Mouse (Mus musculus) embryonic facial prominence, embryonic 11.5 days (tissue): ENCODE data around the gene Egflam. TPM values are rescaled to one million over a fixed set of nuclear protein-coding genes. Genes with fewer than 3 reads are reported as not detected.

Source experiments
- ATAC-seq: fragments of 200-750 bp; cut with Nextera tagmentation; replicated peaks from 2 replicates; pipeline ENCODE4 v1.8.0; 2017; ENCODE audit warnings: low read depth; ENCODE audit not compliant: insufficient number of reproducible peaks, low FRiP score, low TSS enrichment
- DNase-seq: peaks from one replicate; pipeline ENCODE4 v3.0.0-alpha.2; 2015; ENCODE audit warnings: low spot score
- H3K27ac ChIP-seq: fragments of 300-500 bp; sonication (generic); replicated peaks from 2 replicates; pipeline ENCODE4 v1.5.1; 2014; ENCODE audit warnings: mild to moderate bottlenecking, low read depth, low read length, control low read depth
- H3K27me3 ChIP-seq: fragments of 300-500 bp; sonication (generic); 2 replicates; pipeline ENCODE4 v1.6.1; 2014; ENCODE audit warnings: mild to moderate bottlenecking, low read length, moderate library complexity, mixed read lengths; ENCODE audit not compliant: control insufficient read depth, insufficient read depth
- H3K36me3 ChIP-seq: fragments of 300-500 bp; sonication (generic); replicated peaks from 2 replicates; pipeline ENCODE4 v1.6.1; 2014; ENCODE audit warnings: low read depth, mild to moderate bottlenecking, low read length, moderate library complexity, mixed read lengths; ENCODE audit not compliant: control insufficient read depth, insufficient read depth
- H3K4me1 ChIP-seq: fragments of 300-500 bp; sonication (generic); 2 replicates; pipeline ENCODE4 v1.6.1; 2014; ENCODE audit warnings: low read length, mixed read lengths; ENCODE audit not compliant: control insufficient read depth, insufficient read depth
- H3K4me2 ChIP-seq: fragments of 300-500 bp; sonication (generic); 2 replicates; pipeline ENCODE4 v1.6.1; 2014; ENCODE audit warnings: low read depth, mild to moderate bottlenecking, control low read depth, low read length, moderate library complexity
- H3K4me3 ChIP-seq: fragments of 300-500 bp; sonication (generic); 2 replicates; pipeline ENCODE4 v1.5.1; 2014; ENCODE audit warnings: low read depth, low read length, control low read depth
- H3K9ac ChIP-seq: fragments of 300-500 bp; sonication (generic); replicated peaks from 2 replicates; pipeline ENCODE4 v1.6.1; 2014; ENCODE audit warnings: mild to moderate bottlenecking, control low read depth, low read length
- H3K9me3 ChIP-seq: fragments of 300-500 bp; sonication (generic); replicated peaks from 2 replicates; pipeline ENCODE4 v1.6.1; 2016; ENCODE audit warnings: mild to moderate bottlenecking, low read length, inconsistent platforms, mixed read lengths; ENCODE audit not compliant: control insufficient read depth
- WGBS: fragments of 180-500 bp; shearing (Covaris S2); extraction: QIAGEN DNeasy Blood & Tissue Kit; methylation state at CpG from one replicate; pipeline ENCODE4 v1.1.7; 2014; 5-methylcytosine and 5-hydroxymethylcytosine counted together
- polyA plus RNA-seq: library from polyadenylated mRNA; unstranded; fragments of >200 nt; fragmentation: Nextera tagmentation; extraction: Ambion mirVana; gene quantifications from 2 replicates; pipeline ENCODE4 v1.2.1, GENCODE M21; 2014

The Egflam gene
- polyA plus RNA-seq, 1 experiment from 2014 or later: 13.0 TPM

GRCm38 (mm10) chr15:7252106-7252636 lies 146.0 kb downstream of the Egflam start:
- H3K27me3 ChIP-seq: no peaks in the 10 kb centered on the region
- ATAC-seq (no peak), DNase-seq (no peak)
- no peak overlapping the region for H3K9ac ChIP-seq
- no peaks in the 10 kb centered on the region for H3K4me1 ChIP-seq
- WGBS: 80% methylated on average over 12 of the region's 12 CpGs
- H3K27ac ChIP-seq: no peak overlapping the region
- no peaks in the 10 kb centered on the region for H3K36me3 ChIP-seq
- H3K9me3 ChIP-seq: no peaks in the 10 kb centered on the region
- H3K4me2 ChIP-seq: no peak overlapping the region
- H3K4me3 ChIP-seq: no peak overlapping the region

- ATAC-seq (no peak), DNase-seq (no peak)
- H3K27me3 ChIP-seq: no peaks in the 10 kb centered on the region
- no peaks in the 10 kb centered on the region for H3K4me1 ChIP-seq
- 96% methylated on average over 9 of the region's 9 CpGs for WGBS
- no peaks in the 10 kb centered on the region for H3K36me3 ChIP-seq
- no peak overlapping the region for H3K27ac ChIP-seq
- no peak overlapping the region for H3K4me2 ChIP-seq
- H3K4me3 ChIP-seq: no peak overlapping the region
- H3K9ac ChIP-seq: no peak overlapping the region
- no peaks in the 10 kb centered on the region for H3K9me3 ChIP-seq
Observed at GRCm38 (mm10) chr15:7251042-7251441, 147.2 kb downstream of the Egflam start.

- no peaks in the 10 kb centered on the region for H3K36me3 ChIP-seq
- H3K4me1 ChIP-seq: no peaks in the 10 kb centered on the region
- ATAC-seq (no peak), DNase-seq (no peak)
- H3K4me2 ChIP-seq: no peak overlapping the region
- H3K9ac ChIP-seq: no peak overlapping the region
- H3K27me3 ChIP-seq: no peaks in the 10 kb centered on the region
- no peaks in the 10 kb centered on the region for H3K9me3 ChIP-seq
- no peak overlapping the region for H3K4me3 ChIP-seq
- WGBS: 89% methylated on average over 4 of the region's 4 CpGs
- no peak overlapping the region for H3K27ac ChIP-seq
Observed at GRCm38 (mm10) chr15:7249216-7249615, 149.0 kb downstream of the Egflam start.

- ATAC-seq (no peak), DNase-seq (no peak)
- Histone ChIP-seq H3K9ac (no peak overlapping the region), H3K27me3 (no peaks in the 10 kb centered on the region), H3K4me3 (no peak overlapping the region), H3K27ac (no peak overlapping the region), H3K4me2 (no peak overlapping the region), H3K4me1 (no peaks in the 10 kb centered on the region), H3K36me3 (no peaks in the 10 kb centered on the region), H3K9me3 (no peaks in the 10 kb centered on the region)
- 85% methylated on average over 8 of the region's 8 CpGs for WGBS
Observed at GRCm38 (mm10) chr15:7247321-7247720, 150.9 kb downstream of the Egflam start.

GRCm38 (mm10) chr15:7242161-7242850 lies 155.9 kb downstream of the Egflam start:
- 77% methylated on average over 15 of the region's 15 CpGs for WGBS
- no peaks in the 10 kb centered on the region for H3K27me3 ChIP-seq
- DNase-seq (no peak), ATAC-seq (no peak)
- no peak overlapping the region for H3K9ac ChIP-seq
- no peak overlapping the region for H3K27ac ChIP-seq
- H3K36me3 ChIP-seq: no peaks in the 10 kb centered on the region
- H3K4me2 ChIP-seq: no peak overlapping the region
- H3K4me1 ChIP-seq: no peaks in the 10 kb centered on the region
- H3K4me3 ChIP-seq: no peak overlapping the region
- no peaks in the 10 kb centered on the region for H3K9me3 ChIP-seq

- 76% methylated on average over 3 of the region's 3 CpGs for WGBS
- Histone ChIP-seq H3K4me1 (no peaks in the 10 kb centered on the region), H3K9ac (no peak overlapping the region), H3K4me2 (no peak overlapping the region), H3K9me3 (no peaks in the 10 kb centered on the region), H3K36me3 (no peaks in the 10 kb centered on the region), H3K27me3 (no peaks in the 10 kb centered on the region), H3K27ac (no peak overlapping the region), H3K4me3 (no peak overlapping the region)
- no peak for ATAC-seq
- no peak for DNase-seq
Observed at GRCm38 (mm10) chr15:7240950-7241349, 157.2 kb downstream of the Egflam start.

- Histone ChIP-seq H3K27ac (no peak overlapping the region), H3K9me3 (no peaks in the 10 kb centered on the region), H3K27me3 (no peaks in the 10 kb centered on the region), H3K4me1 (no peaks in the 10 kb centered on the region), H3K4me2 (no peak overlapping the region), H3K9ac (no peak overlapping the region), H3K4me3 (no peak overlapping the region), H3K36me3 (no peaks in the 10 kb centered on the region)
- ATAC-seq (no peak), DNase-seq (no peak)
- 83% methylated on average over 11 of the region's 11 CpGs for WGBS
Observed at GRCm38 (mm10) chr15:7239904-7240303, 158.3 kb downstream of the Egflam start.

- Histone ChIP-seq H3K9me3 (no peaks in the 10 kb centered on the region), H3K27me3 (no peaks in the 10 kb centered on the region), H3K4me3 (no peak overlapping the region), H3K4me1 (no peaks in the 10 kb centered on the region), H3K36me3 (no peaks in the 10 kb centered on the region), H3K9ac (no peak overlapping the region), H3K4me2 (no peak overlapping the region), H3K27ac (no peak overlapping the region)
- no peak for DNase-seq
- 88% methylated on average over 13 of the region's 13 CpGs for WGBS
- ATAC-seq: no peak
Observed at GRCm38 (mm10) chr15:7233393-7234090, 164.7 kb downstream of the Egflam start.
